Comparison of ENCODE assay signal across 8 mouse cellular contexts in genomic region chr17:86437516-86438277, GRCm38 (mm10).
DNase-seq lines count a peak whose midpoint lies in the region; ATAC-seq and TF ChIP-seq lines count a peak whose summit lies in the region.

No protein-coding gene starts in this region.

- no peak overlapping the region for H3K4me2 ChIP-seq in hindbrain, postnatal 0 days (ENCODE audit: low read depth, low read length)

- H3K36me3 ChIP-seq in hindbrain, postnatal 0 days (ENCODE audit: insufficient read depth, low read length), result no peaks in the 10 kb centered on the region

- TF ChIP-seq CTCF in hindbrain, postnatal 0 days (IDR thresholded peaks at IDR 0.05; ENCODE audit: low read depth), result no peak

- no peaks in the 10 kb centered on the region for H3K4me1 ChIP-seq in hindbrain, postnatal 0 days (ENCODE audit: insufficient read depth, low read length)

- no peak for ATAC-seq in erythroid progenitor cell, adult 5-6 weeks (replicated peaks; ENCODE audit: low FRiP score, poor library complexity, severe bottlenecking)
- no peak for ATAC-seq in hindbrain, postnatal 0 days

- no peaks in the 10 kb centered on the region for H3K27me3 ChIP-seq in hindbrain, postnatal 0 days (ENCODE audit: insufficient read depth, low read length)

- peak; percentile 46 to 57 for DNase-seq in spleen, adult 18-20 months
- no peak for DNase-seq in spleen, adult 12 weeks (ENCODE audit: low spot score)
- DNase-seq in frontal cortex, postnatal 36 days (ENCODE audit: low spot score in 2 of 2), result peak; percentile 66 to 88
- peak; percentile 61 to 84 for DNase-seq in layer of hippocampus, adult 8-10 months (ENCODE audit: low spot score in 2 of 2)
- DNase-seq in right cerebral cortex, adult 2 months (ENCODE audit: low spot score in 2 of 2), result peak; percentile 71 to 75
- DNase-seq in urinary bladder, adult 2 months (ENCODE audit: low spot score), result no peak
- DNase-seq in hindbrain, postnatal 0 days (ENCODE audit: low spot score), result no peak

- no peak overlapping the region for H3K27ac ChIP-seq in hindbrain, postnatal 0 days

- no peaks in the 10 kb centered on the region for H3K9me3 ChIP-seq in hindbrain, postnatal 0 days (ENCODE audit: low read length)

- 75% methylated on average over 20 of the region's 20 CpGs for WGBS in hindbrain, postnatal 0 days

- H3K4me3 ChIP-seq in hindbrain, postnatal 0 days (ENCODE audit: low read length), result no peak overlapping the region

- no peak overlapping the region for H3K9ac ChIP-seq in hindbrain, postnatal 0 days (replicated peaks; ENCODE audit: low read length)

Comparison
In these comparisons a context has a peak if more than half of its experiments do, and no peak if none do; other contexts are left out.
1. DNase-seq: peak in spleen, adult 18-20 months (2 of 2), frontal cortex, postnatal 36 days (2 of 2), layer of hippocampus, adult 8-10 months (2 of 2) and right cerebral cortex, adult 2 months (2 of 2); none in spleen, adult 12 weeks (single experiment), urinary bladder, adult 2 months (single experiment) and hindbrain, postnatal 0 days (single experiment).